Mouse (Mus musculus) myocyte (in vitro differentiated cells): ENCODE results near the gene Cox8b. TPM values are rescaled to one million over a fixed set of nuclear protein-coding genes. Genes with fewer than 3 reads are reported as not detected.

Experiments
- H3K27me3 ChIP-seq: one replicate; pipeline ENCODE4 v1.6.1; 2011; ENCODE audit not compliant: control insufficient read depth, insufficient read depth, insufficient read length
- H3K36me3 ChIP-seq: one replicate; pipeline ENCODE4 v1.6.1; 2011; ENCODE audit not compliant: control insufficient read depth, insufficient read depth
- H3K4me2 ChIP-seq: one replicate; pipeline ENCODE4 v1.6.1; 2011; ENCODE audit warnings: low read depth, control low read depth
- H3K4me3 ChIP-seq: one replicate; pipeline ENCODE4 v1.5.1; 2011; ENCODE audit warnings: mild to moderate bottlenecking, control low read depth, moderate library complexity
- H3K79me2 ChIP-seq: one replicate; pipeline ENCODE4 v1.6.1; 2011; ENCODE audit not compliant: control insufficient read depth, insufficient read depth
- H3ac ChIP-seq: one replicate; pipeline ENCODE4 v1.6.1; 2011; ENCODE audit not compliant: control insufficient read depth, insufficient read length
- CEBPB ChIP-seq: IDR thresholded peaks from 2 replicates; pipeline ENCODE4 v1.6.1; 2011; ENCODE audit warnings: mild to moderate bottlenecking, moderate library complexity; ENCODE audit not compliant: poor library complexity, insufficient read depth, severe bottlenecking
- E2F4 ChIP-seq: IDR thresholded peaks from one replicate; pipeline ENCODE4 v1.6.1; 2011; ENCODE audit warnings: mild to moderate bottlenecking, control low read depth, moderate library complexity; ENCODE audit not compliant: insufficient read depth
- MAX ChIP-seq: IDR thresholded peaks from one replicate; pipeline ENCODE4 v1.6.1; 2011; ENCODE audit warnings: low read depth, mild to moderate bottlenecking, control low read depth
- MYOD1 ChIP-seq, 3 experiments: IDR thresholded peaks; one replicate each; pipeline ENCODE4 v1.6.1; 2011; ENCODE audit warnings: control low read depth in 2 of 3, low read depth in 2 of 3, mild to moderate bottlenecking in 2 of 3, moderate library complexity in 1 of 3; ENCODE audit not compliant: insufficient read length in 2 of 3, control insufficient read depth in 1 of 3
- MYOG ChIP-seq, 3 experiments: IDR thresholded peaks; one replicate each; pipeline ENCODE4 v1.6.1; 2011; ENCODE audit warnings: control low read depth in 2 of 3, low read depth in 2 of 3, mild to moderate bottlenecking in 2 of 3; ENCODE audit not compliant: insufficient read length in 2 of 3, control insufficient read depth in 1 of 3, insufficient read depth in 1 of 3
- POLR2A ChIP-seq: IDR thresholded peaks from one replicate; pipeline ENCODE4 v1.6.1; 2011; ENCODE audit warnings: low read depth, mild to moderate bottlenecking, control low read depth, moderate library complexity; ENCODE audit not compliant: insufficient read length
- POLR2AphosphoS2 ChIP-seq: IDR thresholded peaks from one replicate; pipeline ENCODE4 v1.6.1; 2011; ENCODE audit warnings: low read depth, control low read depth; ENCODE audit not compliant: insufficient read length
- REST ChIP-seq: IDR thresholded peaks from one replicate; pipeline ENCODE4 v1.6.1; 2011; ENCODE audit warnings: mild to moderate bottlenecking, control low read depth, moderate library complexity; ENCODE audit not compliant: insufficient read depth, insufficient read length
- SRF ChIP-seq: IDR thresholded peaks from one replicate; pipeline ENCODE4 v1.6.1; 2011; ENCODE audit warnings: low read depth; ENCODE audit not compliant: control insufficient read depth, insufficient read length
- TCF12 ChIP-seq: IDR thresholded peaks from one replicate; pipeline ENCODE4 v1.6.1; 2011; ENCODE audit warnings: mild to moderate bottlenecking, control low read depth; ENCODE audit not compliant: poor library complexity, insufficient read depth, severe bottlenecking
- TCF3 ChIP-seq: IDR thresholded peaks from one replicate; pipeline ENCODE4 v1.6.1; 2011; ENCODE audit warnings: low read depth, control low read depth; ENCODE audit not compliant: insufficient read length
- USF1 ChIP-seq: IDR thresholded peaks from one replicate; pipeline ENCODE4 v1.6.1; 2011; ENCODE audit warnings: low read depth, mild to moderate bottlenecking, control low read depth, moderate library complexity
- polyA plus RNA-seq: library from polyadenylated mRNA; unstranded; fragments of >200 nt; fragmentation: generic; extraction: Trizol; gene quantifications from one replicate; pipeline ENCODE4 v1.2.1, GENCODE M21; 2012; ENCODE audit warnings: missing spikeins

Cox8b gene
- polyA plus RNA-seq, 1 experiment, result 534 TPM

GRCm38 (mm10) chr7:140908181-140908580 is 7.9 kb upstream of the Cox8b start:
- Histone ChIP-seq H3K27me3 (no peaks in the 10 kb centered on the region), H3K79me2 (no peaks in the 10 kb centered on the region), H3K4me2 (no peak overlapping the region), H3K4me3 (no peak overlapping the region), H3K36me3 (no peaks in the 10 kb centered on the region), H3ac (no peak overlapping the region)
- TF ChIP-seq TCF12 (no peak), POLR2A (no peak), MYOD1 (IDR thresholded peaks at IDR 0.05; ENCODE audit: control insufficient read depth in 1 of 3, insufficient read length in 2 of 3, low read depth in 2 of 3) (no peak), CEBPB (no peak), POLR2AphosphoS2 (no peak), USF1 (no peak), MYOG (IDR thresholded peaks at IDR 0.05; ENCODE audit: control insufficient read depth in 1 of 3, insufficient read depth in 1 of 3, insufficient read length in 2 of 3, low read depth in 2 of 3) (no peak), SRF (no peak), TCF3 (no peak), MAX (no peak), E2F4 (no peak), REST (no peak)

DNA sequence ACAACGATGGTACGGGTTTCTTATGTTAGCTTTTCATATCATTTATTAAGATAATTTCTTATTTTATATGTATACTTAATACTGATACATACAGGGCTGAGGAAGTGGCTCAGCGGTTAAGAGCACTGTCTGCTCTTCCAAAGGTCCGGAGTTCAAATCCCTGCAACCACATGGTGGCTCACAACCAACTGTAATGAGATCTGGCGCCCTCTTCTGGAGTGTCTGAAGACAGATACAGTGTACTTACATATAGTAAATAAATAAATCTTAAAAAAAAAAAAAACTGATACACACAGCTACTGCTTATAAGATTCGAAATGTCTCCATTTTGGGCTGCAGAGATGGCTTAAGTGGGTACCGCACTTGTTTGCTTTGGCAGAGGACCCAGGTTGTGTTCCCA is 7.5 kb upstream of the Cox8b start:
- Histone ChIP-seq H3K79me2 (no peaks in the 10 kb centered on the region), H3K36me3 (no peaks in the 10 kb centered on the region), H3ac (no peak overlapping the region), H3K4me3 (no peak overlapping the region), H3K4me2 (no peak overlapping the region), H3K27me3 (no peaks in the 10 kb centered on the region)
- TF ChIP-seq TCF3 (no peak), CEBPB (no peak), POLR2AphosphoS2 (no peak), SRF (no peak), USF1 (no peak), REST (no peak), E2F4 (no peak), MYOD1 (IDR thresholded peaks at IDR 0.05; ENCODE audit: control insufficient read depth in 1 of 3, insufficient read length in 2 of 3, low read depth in 2 of 3) (no peak), POLR2A (no peak), MYOG (IDR thresholded peaks at IDR 0.05; ENCODE audit: control insufficient read depth in 1 of 3, insufficient read depth in 1 of 3, insufficient read length in 2 of 3, low read depth in 2 of 3) (no peak)

GRCm38 (mm10) chr7:140907131-140907530 is 6.9 kb upstream of the Cox8b start:
- TF ChIP-seq TCF3 (no peak), MYOG (IDR thresholded peaks at IDR 0.05; ENCODE audit: control insufficient read depth in 1 of 3, insufficient read depth in 1 of 3, insufficient read length in 2 of 3, low read depth in 2 of 3) (no peak), CEBPB (no peak)
- Histone ChIP-seq H3K79me2 (no peaks in the 10 kb centered on the region), H3K27me3 (no peaks in the 10 kb centered on the region), H3K4me3 (no peak overlapping the region), H3K36me3 (no peaks in the 10 kb centered on the region), H3K4me2 (no peak overlapping the region), H3ac (no peak overlapping the region)

DNA sequence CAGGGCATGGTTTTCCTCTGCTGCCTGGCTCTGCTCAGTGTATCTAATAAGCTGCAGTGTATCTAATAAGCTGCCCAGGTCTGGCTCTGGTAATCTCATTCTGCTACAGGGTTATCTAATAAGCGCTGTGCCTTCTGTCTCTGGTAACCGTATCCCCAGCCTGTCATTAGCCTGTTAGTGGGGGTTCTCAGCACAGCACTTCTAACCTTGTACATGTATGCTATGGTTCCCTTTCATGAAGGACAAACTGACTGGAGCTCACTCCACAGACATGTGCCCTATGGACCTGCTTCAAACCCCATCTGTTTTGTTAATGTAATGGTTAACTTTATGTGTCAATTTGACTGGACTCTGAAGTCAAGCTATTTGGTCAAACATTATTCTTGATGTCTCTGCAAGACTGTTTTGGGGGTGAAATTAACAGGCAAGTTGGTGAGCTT is 5.4 kb upstream of the Cox8b start:
- TF ChIP-seq MAX, result no peak
- TF ChIP-seq POLR2AphosphoS2, result no peak
- TF ChIP-seq MYOD1 (IDR thresholded peaks at IDR 0.05; ENCODE audit: control insufficient read depth in 1 of 3, insufficient read length in 2 of 3, low read depth in 2 of 3), result no peak
- no peak for TF ChIP-seq CEBPB
- no peak for TF ChIP-seq TCF12
- no peak for TF ChIP-seq SRF
- no peak for TF ChIP-seq POLR2A
- TF ChIP-seq TCF3, result no peak
- no peak for TF ChIP-seq REST
- TF ChIP-seq USF1, result no peak
- Histone ChIP-seq H3K4me3 (no peak overlapping the region), H3ac (no peak overlapping the region)

GRCm38 (mm10) chr7:140903212-140903611 is 3.0 kb upstream of the Cox8b start:
- Histone ChIP-seq H3ac (no peak overlapping the region), H3K27me3 (no peaks in the 10 kb centered on the region), H3K79me2 (no peaks in the 10 kb centered on the region), H3K4me3 (no peak overlapping the region), H3K36me3 (peaks cover 7% of the 10 kb centered on the region), H3K4me2 (no peak overlapping the region)
- TF ChIP-seq TCF3, result no peak
- TF ChIP-seq CEBPB, result no peak
- no peak for TF ChIP-seq USF1

More for the DNA sequence above, 5.4 kb upstream of the Cox8b start:
- Histone ChIP-seq H3K79me2 (no peaks in the 10 kb centered on the region), H3K4me2 (no peak overlapping the region), H3K27me3 (no peaks in the 10 kb centered on the region), H3K36me3 (no peaks in the 10 kb centered on the region)
